Mouse (Mus musculus) adrenal gland, adult 8-10 months (tissue): ENCODE results near the gene AV320801. TPM values are rescaled to one million over a fixed set of nuclear protein-coding genes. Genes with fewer than 3 reads are reported as not detected.
"Not testable (repeated sequence)": the region's sequence is repeated elsewhere in the genome, so short reads cannot be mapped to it uniquely, and the experiment has no call there.

Source experiments
- DNase-seq: peaks from one replicate; pipeline ENCODE4 v3.0.0; 2022
- total RNA-seq, 4 experiments: library from RNA; stranded (reverse); gene quantifications; 2 replicates each; pipeline ENCODE4 v1.2.4; 2022

The AV320801 gene
- not detected for total RNA-seq

- DNase-seq, result not testable (repeated sequence)
Observed at GRCm38 (mm10) chrX:135494288-135494687, at the start of gene AV320801. AV320801 (plus strand) TSS chrX:135494588.

DNA sequence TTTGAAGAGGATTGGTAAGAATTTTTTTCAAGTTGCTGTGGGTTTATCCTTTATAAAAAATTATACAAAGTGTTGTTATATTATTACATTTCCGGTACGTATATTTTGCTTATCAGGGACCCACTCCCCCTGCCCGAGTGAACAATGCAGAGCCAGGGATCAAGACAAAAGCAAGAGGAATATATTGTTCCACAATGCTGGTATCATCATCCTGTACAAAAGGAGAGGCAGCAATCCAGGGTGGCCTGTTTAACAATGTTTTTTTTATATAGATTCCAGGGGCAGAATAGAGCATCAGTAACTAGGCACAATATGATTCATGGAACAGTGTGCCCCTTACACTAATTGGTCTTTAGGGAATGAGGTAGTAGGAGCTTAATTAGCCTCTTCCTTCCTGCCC lies 30.2 kb upstream of the AV320801 start:
- DNase-seq, result not testable (repeated sequence)

GRCm38 (mm10) chrX:135481902-135482301 lies 12.5 kb upstream of the AV320801 start:
- DNase-seq, result not testable (repeated sequence)

DNA sequence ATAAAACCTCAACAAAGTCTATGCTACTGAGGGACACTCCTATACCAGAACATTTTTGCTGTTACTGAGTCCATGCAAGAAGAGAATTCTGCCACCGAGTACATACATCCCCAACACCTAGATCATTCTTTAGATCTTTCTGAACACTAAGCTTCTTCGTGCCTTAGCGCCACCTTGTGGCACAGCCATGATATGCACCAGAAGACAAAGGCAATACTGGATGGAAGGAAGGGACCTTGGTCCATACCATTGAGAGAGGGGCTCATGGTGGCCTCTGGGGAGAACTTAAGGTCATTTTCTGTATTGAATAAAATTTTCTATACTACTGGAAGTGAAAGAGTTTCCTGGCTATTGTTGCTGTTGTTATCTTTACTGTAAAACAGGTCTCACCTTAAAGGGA lies 11.2 kb upstream of the AV320801 start:
- DNase-seq, result not testable (repeated sequence)

Other genes with a start within 250 kb of the AV320801 start
- gene Pramel3, start 192.3 kb upstream of the AV320801 start, total RNA-seq, result not detected
- not detected for gene Gm5128, start 121.3 kb upstream of the AV320801 start, total RNA-seq
- not detected for gene Gm7903, start 60.8 kb upstream of the AV320801 start, total RNA-seq
- gene Nxf7, start 104.2 kb downstream of the AV320801 start, total RNA-seq, result not detected
- gene Prame, start 133.1 kb downstream of the AV320801 start, total RNA-seq, result not detected
- not detected for gene Tcp11x2, start 199.2 kb downstream of the AV320801 start, total RNA-seq
- gene Tmsb15a, start 230.7 kb downstream of the AV320801 start, total RNA-seq, result 1 to 10 TPM in 1 of 4 experiments, not detected in 3; 1.7 TPM
- gene Armcx5, start 248.1 kb downstream of the AV320801 start, total RNA-seq, result 10 to 100 TPM; 16.2 to 29.2 (median 18.0) TPM
- gene Gprasp1, start 248.1 kb downstream of the AV320801 start, total RNA-seq, result 100 to 1,000 TPM in 3 of 4 experiments, 10 to 100 TPM in 1; 90.4 to 125 (median 114) TPM